Mouse (Mus musculus): ENCODE data around the gene Glis3. TPM values are rescaled to one million over a fixed set of nuclear protein-coding genes. Genes with fewer than 3 reads are reported as not detected.

Glis3 gene
- polyA plus RNA-seq (2015; fragmentation: Nextera tagmentation; extraction: Ambion mirVana), result 2.9 and 4.4 TPM in 2 replicates

- under 1% methylated on average over 66 of the region's 66 CpGs for WGBS
- Histone ChIP-seq H3K27me3 (replicated peaks) (0 out of 2 replicates have a peak, but pooled peaks cover 7% of the 10 kb centered on the region), H3K9me3 (no peaks in the 10 kb centered on the region), H3K36me3 (no peaks in the 10 kb centered on the region), H3K9ac (peak within 1 kb of the TSS; percentile 40), H3K27ac (peak within 1 kb of the TSS; percentile 51; the same call in 1 of the 2 replicates), H3K4me2 (peak within 1 kb of the TSS; percentile 94), H3K4me3 (replicated peaks) (peak within 1 kb of the TSS; percentile 56), H3K4me1 (peaks cover 9% of the 10 kb centered on the region; the same call in 1 of the 2 replicates)
- ATAC-seq (ENCODE audit: insufficient read depth, low FRiP score, low read depth), result peak; percentile 90
Observed at GRCm38 (mm10) chr19:28679776-28680391, at the start of gene Glis3. Gene Glis3, minus strand, starts transcription at chr19:28680077.

GRCm38 (mm10) chr19:28726161-28726880, 46.4 kb upstream of the Glis3 start:
- ATAC-seq (ENCODE audit: insufficient read depth, low FRiP score, low read depth), result no peak
- 56% methylated on average over 18 of the region's 18 CpGs for WGBS
- no peaks in the 10 kb centered on the region for H3K9me3 ChIP-seq
- H3K36me3 ChIP-seq, result no peaks in the 10 kb centered on the region
- no peak overlapping the region for H3K27ac ChIP-seq
- no peaks in the 10 kb centered on the region for H3K27me3 ChIP-seq (replicated peaks)
- H3K4me3 ChIP-seq (replicated peaks), result no peak overlapping the region
- H3K4me1 ChIP-seq, result no peaks in the 10 kb centered on the region
- no peak overlapping the region for H3K4me2 ChIP-seq
- H3K9ac ChIP-seq, result no peak overlapping the region

- no peak overlapping the region for H3K4me3 ChIP-seq (replicated peaks)
- no peaks in the 10 kb centered on the region for H3K9me3 ChIP-seq
- H3K4me2 ChIP-seq, result no peak overlapping the region
- no peak overlapping the region for H3K27ac ChIP-seq
- no peaks in the 10 kb centered on the region for H3K36me3 ChIP-seq
- WGBS, result 85% methylated on average over 7 of the region's 7 CpGs
- H3K27me3 ChIP-seq (replicated peaks), result no peaks in the 10 kb centered on the region
- ATAC-seq (ENCODE audit: insufficient read depth, low FRiP score, low read depth), result no peak
- no peaks in the 10 kb centered on the region for H3K4me1 ChIP-seq
- H3K9ac ChIP-seq, result no peak overlapping the region
Observed at GRCm38 (mm10) chr19:28724641-28725040, 44.8 kb upstream of the Glis3 start.

- no peak overlapping the region for H3K4me2 ChIP-seq
- WGBS, result 80% methylated on average over 4 of the region's 4 CpGs
- no peak for ATAC-seq (ENCODE audit: insufficient read depth, low FRiP score, low read depth)
Observed at GRCm38 (mm10) chr19:28722626-28723025, 42.7 kb upstream of the Glis3 start.

GRCm38 (mm10) chr19:28721834-28722233, 42.0 kb upstream of the Glis3 start:
- WGBS, result 84% methylated on average over 10 of the region's 10 CpGs
- no peak for ATAC-seq (ENCODE audit: insufficient read depth, low FRiP score, low read depth)
- Histone ChIP-seq H3K4me1 (no peaks in the 10 kb centered on the region), H3K36me3 (no peaks in the 10 kb centered on the region), H3K27ac (no peak overlapping the region), H3K4me2 (no peak overlapping the region), H3K27me3 (replicated peaks) (no peaks in the 10 kb centered on the region), H3K9me3 (no peaks in the 10 kb centered on the region), H3K9ac (no peak overlapping the region), H3K4me3 (replicated peaks) (no peak overlapping the region)

More at GRCm38 (mm10) chr19:28722626-28723025, 42.7 kb upstream of the Glis3 start:
- no peak overlapping the region for H3K27ac ChIP-seq
- H3K27me3 ChIP-seq (replicated peaks), result no peaks in the 10 kb centered on the region
- no peaks in the 10 kb centered on the region for H3K4me1 ChIP-seq
- no peaks in the 10 kb centered on the region for H3K36me3 ChIP-seq
- H3K4me3 ChIP-seq (replicated peaks), result no peak overlapping the region
- H3K9me3 ChIP-seq, result no peaks in the 10 kb centered on the region
- H3K9ac ChIP-seq, result no peak overlapping the region

GRCm38 (mm10) chr19:28720016-28720415, 40.1 kb upstream of the Glis3 start:
- H3K4me2 ChIP-seq, result no peak overlapping the region
- no peak overlapping the region for H3K27ac ChIP-seq
- no peak overlapping the region for H3K4me3 ChIP-seq (replicated peaks)
- H3K36me3 ChIP-seq, result no peaks in the 10 kb centered on the region
- no peaks in the 10 kb centered on the region for H3K9me3 ChIP-seq
- no peaks in the 10 kb centered on the region for H3K27me3 ChIP-seq (replicated peaks)
- H3K4me1 ChIP-seq, result no peaks in the 10 kb centered on the region
- no peak overlapping the region for H3K9ac ChIP-seq
- no peak for ATAC-seq (ENCODE audit: insufficient read depth, low FRiP score, low read depth)

GRCm38 (mm10) chr19:28714674-28715073, 34.8 kb upstream of the Glis3 start:
- no peaks in the 10 kb centered on the region for H3K27me3 ChIP-seq (replicated peaks)
- H3K9me3 ChIP-seq, result no peaks in the 10 kb centered on the region
- no peak overlapping the region for H3K4me3 ChIP-seq (replicated peaks)
- no peak for ATAC-seq (ENCODE audit: insufficient read depth, low FRiP score, low read depth)
- no peaks in the 10 kb centered on the region for H3K36me3 ChIP-seq
- H3K9ac ChIP-seq, result no peak overlapping the region
- H3K27ac ChIP-seq, result no peak overlapping the region
- H3K4me1 ChIP-seq, result no peaks in the 10 kb centered on the region
- 72% methylated on average over 4 of the region's 4 CpGs for WGBS
- H3K4me2 ChIP-seq, result no peak overlapping the region

GRCm38 (mm10) chr19:28697718-28698117, 17.8 kb upstream of the Glis3 start:
- H3K9ac ChIP-seq, result no peak overlapping the region
- no peak for ATAC-seq (ENCODE audit: insufficient read depth, low FRiP score, low read depth)
- no peaks in the 10 kb centered on the region for H3K9me3 ChIP-seq
- no peak overlapping the region for H3K4me3 ChIP-seq (replicated peaks)
- H3K36me3 ChIP-seq, result no peaks in the 10 kb centered on the region
- WGBS, result 66% methylated on average over 3 of the region's 3 CpGs
- no peak overlapping the region for H3K4me2 ChIP-seq
- H3K27ac ChIP-seq, result no peak overlapping the region
- no peaks in the 10 kb centered on the region for H3K4me1 ChIP-seq
- H3K27me3 ChIP-seq (replicated peaks), result no peaks in the 10 kb centered on the region

- no peaks in the 10 kb centered on the region for H3K4me1 ChIP-seq
- no peak overlapping the region for H3K4me3 ChIP-seq (replicated peaks)
- ATAC-seq (ENCODE audit: insufficient read depth, low FRiP score, low read depth), result peak; percentile 53; the same call in 1 of the 2 replicates
- no peaks in the 10 kb centered on the region for H3K9me3 ChIP-seq
- H3K27ac ChIP-seq, result no peak overlapping the region
- H3K4me2 ChIP-seq, result no peak overlapping the region
- H3K9ac ChIP-seq, result no peak overlapping the region
- no peaks in the 10 kb centered on the region for H3K27me3 ChIP-seq (replicated peaks)
- 59% methylated on average over 4 of the region's 4 CpGs for WGBS
- H3K36me3 ChIP-seq, result no peaks in the 10 kb centered on the region
Observed at GRCm38 (mm10) chr19:28686398-28686797, 6.5 kb upstream of the Glis3 start.

GRCm38 (mm10) chr19:28685484-28685883, 5.6 kb upstream of the Glis3 start:
- Histone ChIP-seq H3K36me3 (no peaks in the 10 kb centered on the region), H3K4me1 (no peaks in the 10 kb centered on the region), H3K9ac (no peak overlapping the region), H3K4me2 (no peak overlapping the region), H3K27ac (no peak overlapping the region), H3K9me3 (no peaks in the 10 kb centered on the region), H3K4me3 (replicated peaks) (no peak overlapping the region), H3K27me3 (replicated peaks) (no peaks in the 10 kb centered on the region)
- 91% methylated on average over 4 of the region's 4 CpGs for WGBS
- no peak for ATAC-seq (ENCODE audit: insufficient read depth, low FRiP score, low read depth)

- Histone ChIP-seq H3K4me3 (replicated peaks) (no peak overlapping the region), H3K36me3 (no peaks in the 10 kb centered on the region), H3K27ac (no peak overlapping the region), H3K9me3 (no peaks in the 10 kb centered on the region), H3K4me1 (no peaks in the 10 kb centered on the region), H3K27me3 (replicated peaks) (no peaks in the 10 kb centered on the region), H3K4me2 (no peak overlapping the region), H3K9ac (no peak overlapping the region)
- ATAC-seq (ENCODE audit: insufficient read depth, low FRiP score, low read depth), result no peak
- WGBS, result 75% methylated on average over 6 of the region's 6 CpGs
Observed at GRCm38 (mm10) chr19:28684347-28684746, 4.5 kb upstream of the Glis3 start.

GRCm38 (mm10) chr19:28683346-28683745, 3.5 kb upstream of the Glis3 start:
- 0 out of 2 replicates have a peak, but pooled peaks cover 5% of the 10 kb centered on the region for H3K4me1 ChIP-seq
- WGBS, result 89% methylated on average over 4 of the region's 4 CpGs
- H3K27ac ChIP-seq, result no peak overlapping the region
- H3K27me3 ChIP-seq (replicated peaks), result 0 out of 2 replicates have a peak, but pooled peaks cover under 1% of the 10 kb centered on the region
- no peak overlapping the region for H3K9ac ChIP-seq
- no peak overlapping the region for H3K4me2 ChIP-seq
- no peaks in the 10 kb centered on the region for H3K36me3 ChIP-seq
- ATAC-seq (ENCODE audit: insufficient read depth, low FRiP score, low read depth), result no peak
- no peak overlapping the region for H3K4me3 ChIP-seq (replicated peaks)
- H3K9me3 ChIP-seq, result no peaks in the 10 kb centered on the region

All from stomach, embryonic 15.5 days (tissue).